Mouse (Mus musculus) hindbrain, embryonic 13.5 days (tissue): ENCODE results near the gene En1. TPM values are rescaled to one million over a fixed set of nuclear protein-coding genes. Genes with fewer than 3 reads are reported as not detected.

Source experiments
- ATAC-seq: fragments of 200-750 bp; cut with Nextera tagmentation; 2 replicates; pipeline ENCODE4 v1.8.0; 2017; ENCODE audit warnings: moderate TSS enrichment; ENCODE audit not compliant: low FRiP score
- H3K27ac ChIP-seq: fragments of 300-500 bp; sonication (generic); 2 replicates; pipeline ENCODE4 v1.5.1; 2015; ENCODE audit warnings: inconsistent platforms, mild to moderate bottlenecking, moderate library complexity
- H3K27me3 ChIP-seq: fragments of 300-500 bp; sonication (generic); 2 replicates; pipeline ENCODE4 v1.6.1; 2015; ENCODE audit warnings: mild to moderate bottlenecking, inconsistent platforms
- H3K36me3 ChIP-seq: fragments of 300-500 bp; sonication (generic); 2 replicates; pipeline ENCODE4 v1.6.1; 2015; ENCODE audit warnings: mild to moderate bottlenecking, inconsistent platforms
- H3K4me1 ChIP-seq: fragments of 300-500 bp; sonication (generic); replicated peaks from 2 replicates; pipeline ENCODE4 v1.6.1; 2015; ENCODE audit warnings: inconsistent platforms
- H3K4me2 ChIP-seq: fragments of 300-500 bp; sonication (generic); 2 replicates; pipeline ENCODE4 v1.6.1; 2015; ENCODE audit warnings: inconsistent platforms, mild to moderate bottlenecking, moderate library complexity
- H3K4me3 ChIP-seq: fragments of 300-500 bp; sonication (generic); 2 replicates; pipeline ENCODE4 v1.5.1; 2015; ENCODE audit warnings: mild to moderate bottlenecking, inconsistent platforms
- H3K9ac ChIP-seq: fragments of 300-500 bp; sonication (generic); 2 replicates; pipeline ENCODE4 v1.6.1; 2015; ENCODE audit warnings: mild to moderate bottlenecking, inconsistent platforms
- H3K9me3 ChIP-seq: fragments of 300-500 bp; sonication (generic); 2 replicates; pipeline ENCODE4 v1.6.1; 2016; ENCODE audit warnings: inconsistent platforms
- WGBS: fragments of 180-500 bp; shearing (Covaris S2); methylation state at CpG from one replicate; pipeline ENCODE4 v1.1.7; 2015; 5-methylcytosine and 5-hydroxymethylcytosine counted together
- polyA plus RNA-seq: library from polyadenylated mRNA; unstranded; fragments of >200 nt; fragmentation: Nextera tagmentation; extraction: Ambion mirVana; gene quantifications from 2 replicates; pipeline ENCODE4 v1.2.1, GENCODE M21; 2015

The En1 gene
- polyA plus RNA-seq, 1 experiment from 2014 or later, result 4.0 TPM

GRCm38 (mm10) chr1:120654950-120655396 lies 52.8 kb downstream of the En1 start:
- H3K4me3 ChIP-seq, result no peak overlapping the region
- ATAC-seq, result peak; percentile 72
- 63% methylated on average over 7 of the region's 7 CpGs for WGBS
- no peaks in the 10 kb centered on the region for H3K4me1 ChIP-seq
- H3K27ac ChIP-seq, result 0 out of 2 replicates have a peak overlapping the region, but pooled peaks have one; percentile 49
- no peaks in the 10 kb centered on the region for H3K36me3 ChIP-seq
- no peak overlapping the region for H3K4me2 ChIP-seq
- H3K9ac ChIP-seq, result no peak overlapping the region
- no peaks in the 10 kb centered on the region for H3K27me3 ChIP-seq
- H3K9me3 ChIP-seq, result no peaks in the 10 kb centered on the region

Other genes starting within 250 kb of the En1 start
- 0.08 TPM in 1 of 2 replicates, not detected in the other for gene Marco, start 97.4 kb upstream of the En1 start, polyA plus RNA-seq